Mouse (Mus musculus): ENCODE results near the gene Fmo9. TPM values are rescaled to one million over a fixed set of nuclear protein-coding genes. Genes with fewer than 3 reads are reported as not detected.

Gene Fmo9
- polyA plus RNA-seq (2012; rRNA removed; ENCODE audit: low replicate concordance), result not detected in 2 replicates

GRCm38 (mm10) chr1:166681745-166682144 is at the start of gene Fmo9:
TSS of gene Fmo9 (minus strand) at chr1:166681845.

GRCm38 (mm10) chr1:166647593-166647992 is 34.1 kb downstream of the Fmo9 start, which contains the start of gene Gm4847:
TSS of gene Gm4847 (minus strand) at chr1:166647693.

Other genes starting within 250 kb of the Fmo9 start
- not detected in 2 replicates for gene Gm4846, start 184.3 kb downstream of the Fmo9 start, polyA plus RNA-seq (2012; rRNA removed; ENCODE audit: low replicate concordance)
- gene Gm4847, start 34.2 kb downstream of the Fmo9 start, polyA plus RNA-seq (2012; rRNA removed; ENCODE audit: low replicate concordance), result not detected in 2 replicates